Comparison of ENCODE assay signal across 8 mouse cellular contexts in the genomic region with DNA sequence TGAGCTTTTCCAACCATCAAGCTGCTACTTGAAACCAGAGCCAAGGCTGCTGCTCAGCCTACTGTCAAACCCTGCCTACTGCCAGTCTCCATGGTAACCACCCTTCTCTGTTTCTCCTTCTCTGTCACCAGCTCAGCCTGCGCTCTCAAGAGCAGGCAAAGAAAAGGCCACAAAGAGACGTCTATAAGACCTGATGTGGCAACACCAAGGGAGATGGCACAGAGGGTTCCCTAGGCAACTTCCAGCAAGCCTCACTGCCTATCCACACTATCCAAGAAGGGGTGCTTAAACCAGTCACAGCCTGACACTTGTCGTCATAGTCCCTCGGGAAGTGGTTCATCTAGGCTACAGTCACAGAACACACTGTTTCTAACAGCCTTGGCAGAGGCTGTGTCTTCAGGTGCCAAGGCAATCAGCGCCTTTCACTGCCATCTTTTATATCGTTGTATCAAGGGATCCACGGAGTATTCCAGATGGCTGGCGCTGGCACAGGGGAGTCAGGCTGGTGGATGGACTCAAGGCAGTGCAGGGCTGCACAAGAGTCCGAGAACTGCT. TPM values are rescaled to one million over a fixed set of nuclear protein-coding genes. Genes with fewer than 3 reads are reported as not detected.
DNase-seq lines count a peak whose midpoint lies in the region; ATAC-seq and TF ChIP-seq lines count a peak whose summit lies in the region.

No protein-coding gene starts in this region.

- H3K4me3 ChIP-seq in lung, embryonic 16.5 days (ENCODE audit: low read length) = no peak overlapping the region
- H3K4me3 ChIP-seq in lung, adult 2 months (replicated peaks; ENCODE audit: extremely low read depth, low read depth, low read length) = no peak overlapping the region
- H3K4me3 ChIP-seq in forebrain, embryonic 13.5 days = no peak overlapping the region
- no peak overlapping the region for H3K4me3 ChIP-seq in neural tube, embryonic 12.5 days
- H3K4me3 ChIP-seq in intestine, embryonic 16.5 days (ENCODE audit: low read length) = no peak overlapping the region

- no peak for TF ChIP-seq CTCF in lung, adult 2 months (IDR thresholded peaks at IDR 0.05; ENCODE audit: insufficient read depth, low read length)

- H3K9me3 ChIP-seq in lung, embryonic 16.5 days (ENCODE audit: control insufficient read depth, low read length) = no peaks in the 10 kb centered on the region
- no peaks in the 10 kb centered on the region for H3K9me3 ChIP-seq in forebrain, embryonic 13.5 days (replicated peaks)
- no peaks in the 10 kb centered on the region for H3K9me3 ChIP-seq in neural tube, embryonic 12.5 days
- H3K9me3 ChIP-seq in intestine, embryonic 16.5 days (ENCODE audit: control insufficient read depth, low read length) = no peaks in the 10 kb centered on the region

- no peak overlapping the region for H3K4me2 ChIP-seq in lung, embryonic 16.5 days (ENCODE audit: low read depth, low read length)
- peak overlapping the region; percentile 24 for H3K4me2 ChIP-seq in forebrain, embryonic 13.5 days
- H3K4me2 ChIP-seq in neural tube, embryonic 12.5 days (replicated peaks) = no peak overlapping the region
- H3K4me2 ChIP-seq in intestine, embryonic 16.5 days (ENCODE audit: low read depth, low read length) = no peak overlapping the region

- H3K36me3 ChIP-seq in lung, embryonic 16.5 days (ENCODE audit: control insufficient read depth, insufficient read depth, low read length) = peaks cover 25% of the 10 kb centered on the region
- H3K36me3 ChIP-seq in forebrain, embryonic 13.5 days (ENCODE audit: poor library complexity, severe bottlenecking) = peaks cover 36% of the 10 kb centered on the region
- H3K36me3 ChIP-seq in neural tube, embryonic 12.5 days = peaks cover 45% of the 10 kb centered on the region
- peaks cover 8% of the 10 kb centered on the region; the same call in 1 of the 2 replicates for H3K36me3 ChIP-seq in intestine, embryonic 16.5 days (ENCODE audit: control insufficient read depth, insufficient read depth, low read length)

- H3K27me3 ChIP-seq in lung, embryonic 16.5 days (ENCODE audit: control insufficient read depth, insufficient read depth, low read depth, low read length) = no peaks in the 10 kb centered on the region
- no peaks in the 10 kb centered on the region for H3K27me3 ChIP-seq in forebrain, embryonic 13.5 days
- H3K27me3 ChIP-seq in neural tube, embryonic 12.5 days (replicated peaks) = no peaks in the 10 kb centered on the region
- no peaks in the 10 kb centered on the region for H3K27me3 ChIP-seq in intestine, embryonic 16.5 days (replicated peaks; ENCODE audit: control insufficient read depth, insufficient read depth, low read length)

- peak; percentile 27; the same call in 1 of the 2 replicates for ATAC-seq in lung, embryonic 16.5 days (ENCODE audit: low read depth)
- peak; percentile 92 for ATAC-seq in forebrain, embryonic 13.5 days
- ATAC-seq in neural tube, embryonic 12.5 days (ENCODE audit: low FRiP score, low read depth) = peak; percentile 54
- ATAC-seq in intestine, embryonic 16.5 days = no peak

- H3K27ac ChIP-seq in lung, embryonic 16.5 days (ENCODE audit: low read length) = no peak overlapping the region
- peak overlapping the region; percentile 91 for H3K27ac ChIP-seq in forebrain, embryonic 13.5 days
- no peak overlapping the region for H3K27ac ChIP-seq in neural tube, embryonic 12.5 days
- H3K27ac ChIP-seq in intestine, embryonic 16.5 days (ENCODE audit: low read length) = no peak overlapping the region

- H3K9ac ChIP-seq in lung, embryonic 16.5 days (ENCODE audit: low read length) = no peak overlapping the region
- H3K9ac ChIP-seq in forebrain, embryonic 13.5 days = peak overlapping the region; percentile 12; the same call in 1 of the 2 replicates
- no peak overlapping the region for H3K9ac ChIP-seq in neural tube, embryonic 12.5 days
- H3K9ac ChIP-seq in intestine, embryonic 16.5 days (ENCODE audit: low read depth, low read length) = no peak overlapping the region

- no peak for DNase-seq in lung, adult 2 months
- peak; percentile 50 for DNase-seq in layer of hippocampus, adult 9-10 months (ENCODE audit: low spot score)
- DNase-seq in heart, postnatal 4 days = no peak
- no peak for DNase-seq in gastrocnemius, postnatal 4 days (ENCODE audit: low spot score in 2 of 2)

- WGBS in lung, embryonic 16.5 days = 66% methylated on average over 9 of the region's 9 CpGs
- WGBS in lung, adult 2 months = 75% methylated on average over 9 of the region's 9 CpGs
- 40% methylated on average over 9 of the region's 9 CpGs for whole genome bisulfite sequencing in forebrain, embryonic 13.5 days
- WGBS in neural tube, embryonic 12.5 days = 67% methylated on average over 9 of the region's 9 CpGs
- whole genome bisulfite sequencing in intestine, embryonic 16.5 days = 70% methylated on average over 9 of the region's 9 CpGs

- TF ChIP-seq POLR2A in lung, adult 2 months (IDR thresholded peaks at IDR 0.05; ENCODE audit: borderline replicate concordance, extremely low read depth, low read depth, low read length) = no peak

- H3K4me1 ChIP-seq in lung, embryonic 16.5 days (replicated peaks; ENCODE audit: control insufficient read depth, insufficient read depth, low read length) = 0 out of 2 replicates have a peak, but pooled peaks cover 2% of the 10 kb centered on the region
- H3K4me1 ChIP-seq in lung, adult 2 months (ENCODE audit: control insufficient read depth, insufficient read depth, low read length) = 0 out of 2 replicates have a peak, but pooled peaks cover 2% of the 10 kb centered on the region
- peaks cover 27% of the 10 kb centered on the region for H3K4me1 ChIP-seq in forebrain, embryonic 13.5 days
- H3K4me1 ChIP-seq in neural tube, embryonic 12.5 days = peaks cover 9% of the 10 kb centered on the region; the same call in 1 of the 2 replicates
- H3K4me1 ChIP-seq in intestine, embryonic 16.5 days (ENCODE audit: control insufficient read depth, insufficient read depth, low read length) = no peaks in the 10 kb centered on the region

RNA-seq across cellular contexts. Expression of gene Rpap3, which starts 33.3 kb away (rescaled TPM):
- polyA plus RNA-seq in lung, embryonic 16.5 days (2015; fragmentation: Nextera tagmentation; extraction: Ambion mirVana) = 20.5 and 25.2 TPM in 2 replicates
- 3.1 and 5.0 TPM in 2 replicates for polyA plus RNA-seq in lung, adult 2 months (2012; rRNA removed)
- 30.1 and 32.7 TPM in 2 replicates for polyA plus RNA-seq in forebrain, embryonic 13.5 days (2015; fragmentation: Nextera tagmentation; extraction: Ambion mirVana)
- polyA plus RNA-seq in neural tube, embryonic 12.5 days (2016; fragmentation: Nextera tagmentation; extraction: Ambion mirVana) = 35.7 and 40.3 TPM in 2 replicates
- 17.5 and 18.8 TPM in 2 replicates for polyA plus RNA-seq in intestine, embryonic 16.5 days (2015; fragmentation: Nextera tagmentation; extraction: Ambion mirVana)
- total RNA-seq in heart, postnatal 4 days (2021) = 10 to 100 TPM; 16.0 to 19.7 TPM
- total RNA-seq in gastrocnemius, postnatal 4 days (2021) = 10 to 100 TPM; 15.2 to 15.7 TPM

RNA-seq across cellular contexts. Expression of gene Endou, which starts 58.9 kb away (rescaled TPM):
- polyA plus RNA-seq in lung, embryonic 16.5 days (2015; fragmentation: Nextera tagmentation; extraction: Ambion mirVana) = 0.55 and 1.6 TPM in 2 replicates
- 4.0 and 18.9 TPM in 2 replicates for polyA plus RNA-seq in lung, adult 2 months (2012; rRNA removed)
- 0.25 and 0.26 TPM in 2 replicates for polyA plus RNA-seq in forebrain, embryonic 13.5 days (2015; fragmentation: Nextera tagmentation; extraction: Ambion mirVana)
- 0.23 and 0.45 TPM in 2 replicates for polyA plus RNA-seq in neural tube, embryonic 12.5 days (2016; fragmentation: Nextera tagmentation; extraction: Ambion mirVana)
- 0.09 and 0.22 TPM in 2 replicates for polyA plus RNA-seq in intestine, embryonic 16.5 days (2015; fragmentation: Nextera tagmentation; extraction: Ambion mirVana)
- total RNA-seq in heart, postnatal 4 days (2021) = 1 to 10 TPM; 3.5 to 4.6 TPM
- total RNA-seq in gastrocnemius, postnatal 4 days (2021) = under 1 TPM; 0.74 to 0.86 TPM
